Mouse (Mus musculus): ENCODE measurements around the gene Tnrc6a. TPM values are rescaled to one million over a fixed set of nuclear protein-coding genes. Genes with fewer than 3 reads are reported as not detected.

Tnrc6a gene
- total RNA-seq, 4 experiments from 2014 or later, result 43.4 to 113 (median 59.0) TPM

DNA sequence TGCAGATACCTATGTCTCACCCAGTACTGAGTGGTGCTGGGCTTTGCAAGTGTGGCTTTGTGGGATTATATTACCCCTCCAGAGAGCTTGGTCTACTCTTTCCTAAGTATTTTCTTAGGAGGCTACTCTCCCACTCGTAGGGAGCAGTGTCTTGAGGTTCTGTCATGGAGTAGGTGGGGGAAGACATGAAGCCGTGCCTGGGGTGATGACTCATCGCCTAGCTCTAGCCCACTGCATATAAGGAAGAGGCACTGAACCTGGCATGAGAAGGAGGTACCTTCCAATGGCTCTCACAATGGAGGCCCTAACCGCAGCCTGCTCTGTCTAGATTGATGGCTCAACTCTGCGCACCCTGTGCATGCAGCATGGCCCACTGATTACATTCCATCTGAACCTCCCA, 68.0 kb downstream of the Tnrc6a start:
- DNase-seq, result no peak

DNA sequence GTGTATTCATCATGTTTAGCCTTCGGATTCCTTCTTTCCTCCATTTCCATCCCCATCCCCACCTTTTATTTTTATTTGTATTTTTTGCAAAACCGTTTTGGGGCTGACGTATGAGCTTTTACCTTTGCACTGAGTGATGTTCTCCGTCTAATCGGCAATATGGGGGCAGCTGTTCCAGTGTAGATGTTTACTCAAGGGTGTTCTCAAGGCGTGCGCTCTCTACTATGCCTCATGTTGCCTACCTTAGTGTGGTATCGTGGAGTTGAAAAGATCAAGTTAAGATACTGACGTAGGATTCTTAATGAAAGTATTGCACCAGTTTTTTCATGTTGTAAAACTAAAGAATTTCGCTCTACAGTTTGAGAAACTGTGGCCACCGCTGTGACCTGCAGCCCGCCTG, 69.5 kb downstream of the Tnrc6a start:
- DNase-seq, result no peak

DNA sequence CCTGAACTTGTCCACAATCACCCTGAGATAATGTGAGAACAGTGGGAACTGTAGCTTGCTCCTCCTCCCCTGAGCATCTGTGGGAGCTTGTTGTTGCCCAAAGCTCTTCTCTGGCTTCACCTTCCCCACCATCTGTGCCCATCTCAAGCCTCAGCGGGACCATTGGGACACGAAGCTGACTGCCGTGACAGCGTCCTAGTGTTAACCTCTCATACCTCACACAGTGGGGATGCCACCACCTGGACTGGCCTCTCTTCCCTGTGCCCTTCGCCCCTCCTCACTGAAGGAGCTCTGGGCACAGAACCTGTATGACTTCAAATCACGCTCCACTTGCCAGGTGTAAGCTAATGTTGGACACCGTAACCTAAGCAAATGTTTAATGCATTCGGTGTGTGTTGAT, 71.0 kb downstream of the Tnrc6a start:
- no peak for DNase-seq

DNA sequence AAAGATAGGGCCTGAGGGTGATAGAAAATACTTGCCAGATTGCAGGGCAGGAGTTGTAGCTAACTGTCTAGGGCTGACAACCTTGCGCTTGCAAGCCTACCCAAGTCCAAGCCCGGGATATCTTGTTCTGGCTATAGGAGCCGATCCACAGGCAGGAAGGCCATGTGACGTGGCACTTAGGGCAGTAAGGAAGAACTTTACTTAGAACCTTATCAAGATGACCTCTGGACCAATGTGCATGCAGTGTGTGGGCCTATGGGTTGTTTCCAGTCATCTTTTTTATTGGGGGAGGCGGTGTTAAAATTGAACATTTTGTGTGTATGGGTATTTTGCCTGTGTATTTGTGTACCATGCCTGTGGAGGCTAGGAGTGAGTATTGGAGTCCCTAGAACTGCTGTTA, 72.7 kb downstream of the Tnrc6a start:
- no peak for DNase-seq

DNA sequence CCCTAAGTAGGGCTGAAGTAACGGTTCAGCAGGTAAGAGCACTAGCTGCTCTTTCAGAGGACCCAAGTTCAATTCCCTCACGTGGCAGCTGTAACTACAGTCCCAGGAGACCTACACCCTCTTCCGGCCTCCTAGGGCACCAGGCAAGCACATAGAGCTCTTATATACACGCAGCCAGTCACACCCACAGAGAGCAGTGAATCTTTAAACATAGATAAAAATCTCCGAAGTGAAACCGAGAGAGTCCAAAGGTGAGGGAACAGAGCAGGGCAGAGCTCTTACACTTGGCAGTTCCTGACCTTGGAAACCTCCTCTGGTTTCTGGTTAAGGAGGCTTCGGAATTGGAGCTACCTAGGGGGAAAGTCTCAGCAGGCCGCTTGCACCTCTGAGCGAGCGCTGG, 75.0 kb downstream of the Tnrc6a start:
- DNase-seq, result no peak

DNA sequence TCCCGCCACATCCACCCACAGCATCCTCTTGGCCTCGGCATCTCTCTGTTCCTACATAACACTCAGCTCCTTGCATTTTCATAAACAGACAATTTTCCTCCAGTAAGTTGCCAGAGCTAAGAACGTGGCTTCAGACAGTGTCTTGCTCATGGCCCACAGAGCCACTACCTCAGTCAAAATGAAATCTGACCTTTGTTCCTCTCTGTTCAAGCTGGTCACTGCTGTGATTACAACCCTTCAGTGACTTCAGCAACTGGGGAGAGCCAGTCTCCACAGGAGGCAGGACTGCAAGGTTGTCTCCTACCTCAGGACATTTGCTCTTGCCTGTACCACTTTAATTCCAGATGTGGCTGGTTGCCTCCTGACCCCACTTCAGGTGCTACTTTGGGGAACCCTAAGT, 75.5 kb downstream of the Tnrc6a start:
- no peak for DNase-seq

DNA sequence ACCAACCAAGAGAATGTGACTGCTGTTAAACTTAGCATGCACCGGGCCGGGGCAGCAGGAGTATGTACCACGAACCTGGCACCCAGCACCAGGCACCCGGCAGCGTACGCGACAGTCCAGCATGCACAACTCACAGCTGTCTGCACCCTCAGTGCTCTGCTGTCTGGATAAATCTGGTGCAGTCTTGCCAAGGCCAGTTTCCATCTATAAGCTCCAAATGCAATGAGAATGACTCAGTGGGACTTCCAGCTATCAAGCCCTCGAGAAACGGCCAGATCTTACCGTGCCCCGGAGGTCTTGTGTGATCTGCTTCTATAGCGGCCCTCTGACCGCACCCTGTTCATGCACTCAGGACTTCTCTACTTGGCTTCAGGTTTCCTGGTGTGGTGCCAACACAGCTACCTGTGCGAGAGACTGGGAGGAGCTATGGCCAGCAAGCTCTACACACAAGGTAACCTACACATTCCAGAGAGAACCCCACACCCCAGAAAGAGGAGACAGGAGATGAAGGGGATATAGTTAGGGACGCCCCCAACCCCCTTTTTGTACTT, 76.0 kb downstream of the Tnrc6a start:
- no peak for DNase-seq

DNA sequence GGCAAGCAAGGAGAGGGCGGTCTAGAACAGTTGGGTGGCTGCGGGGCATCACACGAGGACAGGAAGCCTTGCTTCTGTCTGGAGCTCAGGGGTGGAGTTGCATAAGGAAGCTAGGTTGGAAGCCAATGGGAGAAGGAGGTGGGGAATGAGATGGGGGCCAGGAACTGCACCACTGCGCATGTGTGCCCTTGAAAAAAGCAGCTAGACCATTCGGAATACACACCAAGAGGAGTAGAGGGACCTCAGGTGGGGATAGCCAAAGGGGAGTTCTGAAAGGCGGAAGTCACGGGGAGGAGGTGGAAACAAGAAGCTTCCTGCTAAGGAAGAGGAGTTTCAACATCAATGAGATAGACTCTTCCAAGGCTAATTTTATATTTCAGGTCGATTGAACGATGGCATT, 77.0 kb downstream of the Tnrc6a start:
- DNase-seq, result no peak

DNA sequence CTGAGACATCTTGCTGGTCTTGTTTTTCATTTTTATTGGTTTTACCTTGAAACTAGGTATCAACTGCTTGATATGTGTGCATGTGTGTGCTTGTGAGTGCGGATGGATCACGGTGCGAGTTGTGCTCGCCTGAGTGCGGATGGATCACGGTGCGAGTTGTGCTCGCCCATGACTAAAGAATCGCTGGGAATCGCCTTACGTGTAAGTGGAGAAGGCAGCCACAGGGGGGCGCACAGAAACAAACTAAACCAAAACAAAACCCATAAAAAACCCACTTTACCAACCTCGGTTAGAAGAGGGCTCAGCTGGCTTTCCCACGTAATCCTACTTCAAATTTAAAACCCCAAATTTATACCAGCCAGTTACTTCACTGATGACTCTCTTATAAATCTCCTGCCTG, 81.6 kb downstream of the Tnrc6a start:
- no peak for DNase-seq

DNA sequence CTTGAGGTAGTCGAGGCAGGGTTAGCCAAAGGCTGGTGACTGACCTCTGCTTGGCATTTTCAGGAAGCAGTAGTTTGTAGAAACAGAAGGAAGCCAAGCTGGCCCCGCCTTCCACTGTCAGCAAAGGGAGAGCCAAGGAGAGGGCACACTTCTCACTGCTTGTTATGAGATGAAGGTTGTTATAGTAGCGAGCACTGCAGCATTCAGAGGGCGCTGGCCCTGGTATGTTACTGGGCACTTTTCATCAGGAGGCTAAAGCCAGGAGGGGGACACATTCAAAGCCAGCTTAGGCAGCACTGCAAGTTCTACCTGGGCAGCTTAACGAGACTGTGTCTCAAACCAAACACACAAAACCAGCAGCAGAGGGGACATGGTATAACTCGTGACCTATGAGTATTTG, 83.9 kb downstream of the Tnrc6a start:
- no peak for DNase-seq

DNA sequence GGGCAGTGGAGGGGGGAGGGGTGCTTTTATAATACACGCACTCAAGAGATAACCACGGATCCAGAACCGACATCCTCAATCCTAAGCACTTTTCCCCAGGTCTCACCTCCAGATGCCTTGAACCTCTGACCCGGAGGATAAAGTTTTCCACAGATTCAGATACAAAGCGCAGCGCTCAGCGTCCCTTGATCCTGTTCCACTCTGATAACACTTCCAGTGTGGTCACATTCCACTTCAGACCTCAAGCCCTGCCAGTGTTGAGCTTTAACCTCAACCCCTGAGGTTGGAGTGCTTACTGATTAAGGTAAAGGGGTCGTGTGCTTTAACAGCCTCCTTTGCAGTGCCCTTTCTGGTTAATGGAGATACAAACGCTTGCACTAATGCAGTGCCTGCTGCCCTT, 86.2 kb downstream of the Tnrc6a start:
- no peak for DNase-seq

DNA sequence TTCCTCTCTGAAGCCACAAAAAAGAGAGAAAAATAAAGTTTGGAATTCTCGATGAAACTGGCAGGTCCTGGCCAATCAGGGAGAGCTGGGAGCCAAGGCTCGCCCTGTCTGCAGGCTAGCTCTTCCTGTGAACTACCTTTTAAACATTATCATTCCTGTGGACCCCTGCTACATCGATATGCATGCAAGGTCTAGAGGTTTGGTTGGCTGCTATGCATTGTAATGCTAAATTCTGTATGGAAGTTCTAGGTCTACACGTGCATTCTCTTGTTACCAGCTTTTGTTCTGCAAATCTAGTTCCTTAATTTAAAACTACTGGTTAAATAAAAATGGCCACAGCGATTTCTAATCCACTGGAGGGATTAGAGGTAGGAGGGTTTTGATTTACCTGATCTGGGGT, 87.8 kb downstream of the Tnrc6a start:
- no peak for DNase-seq

DNA sequence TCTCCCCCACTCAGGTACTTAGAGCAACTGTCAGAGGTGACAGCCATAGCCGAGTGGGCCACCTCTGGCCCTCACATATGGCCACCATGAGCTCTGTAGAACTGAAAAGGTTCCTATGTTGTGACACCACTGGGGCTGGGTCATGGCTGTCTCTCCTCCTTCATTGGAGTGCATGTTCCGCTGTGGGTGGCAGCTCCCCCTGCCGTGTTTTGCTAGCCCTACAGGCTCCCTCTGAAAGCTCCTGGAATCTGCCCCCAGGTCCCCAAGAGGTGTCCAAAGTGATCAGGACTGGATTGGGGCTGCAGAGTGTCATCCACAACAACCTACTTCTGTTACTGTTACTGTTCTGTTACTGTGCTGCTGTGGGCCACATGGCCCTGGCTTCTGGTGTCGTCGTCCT, 88.6 kb downstream of the Tnrc6a start:
- no peak for DNase-seq

DNA sequence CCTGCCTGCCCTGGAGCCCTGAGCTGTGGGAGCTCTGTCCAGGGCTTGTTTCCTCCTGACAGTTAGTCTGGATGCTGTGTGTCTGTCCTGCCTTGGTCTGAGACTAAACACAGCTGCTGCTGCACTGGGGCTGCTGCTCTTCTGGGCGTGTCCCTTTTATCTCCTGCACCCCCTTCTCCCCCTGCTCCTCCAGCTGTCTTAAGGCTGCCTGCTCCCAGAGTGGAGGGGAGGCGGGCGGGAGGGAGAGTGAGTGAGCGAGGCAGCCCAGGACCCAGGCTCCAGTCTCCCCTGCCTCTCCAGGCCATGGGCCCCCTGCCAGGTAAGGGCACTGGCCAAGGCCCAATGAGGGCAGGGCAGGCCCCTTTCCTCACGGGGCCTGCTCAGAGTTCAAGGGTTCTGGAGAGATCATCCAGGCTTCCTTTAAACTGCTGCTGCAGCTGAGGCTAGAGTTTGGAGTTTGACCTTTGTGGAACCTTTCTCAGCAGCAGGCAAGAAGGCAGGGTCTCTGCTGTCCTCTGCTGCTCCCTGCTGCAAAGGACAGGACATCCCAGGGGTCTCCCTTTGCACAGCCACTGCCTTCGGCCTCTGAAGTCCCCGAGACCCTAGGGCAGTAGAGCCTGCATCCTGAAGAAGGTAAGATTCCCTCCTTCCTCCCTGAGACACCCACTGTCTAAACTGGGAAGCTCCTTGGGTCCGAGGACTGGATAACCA, 90.8 kb downstream of the Tnrc6a start, which contains the start of gene Slc5a11:
Gene Slc5a11 (plus strand): TSS at position 416 of the 711 bp plus-strand sequence.
- DNase-seq, result no peak

DNA sequence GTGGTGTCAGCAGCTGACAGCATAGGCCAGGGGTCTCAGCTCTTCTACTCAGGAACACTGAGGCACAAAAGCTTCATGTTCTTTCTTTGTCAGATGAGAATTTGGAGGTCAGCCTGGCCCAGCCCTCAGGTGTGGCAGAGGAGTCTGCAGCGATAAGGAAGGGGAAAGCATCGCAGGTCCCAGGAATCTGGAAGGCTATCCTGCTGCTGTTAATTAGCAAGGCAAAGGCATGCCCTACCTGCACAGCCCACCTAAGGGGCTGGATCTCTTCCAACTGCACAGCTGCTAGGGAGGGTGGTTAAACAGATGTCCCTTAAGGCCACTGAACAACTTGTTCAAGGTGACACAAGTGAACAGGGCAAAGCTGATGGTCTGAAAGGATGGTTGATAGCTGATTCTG, 91.5 kb downstream of the Tnrc6a start:
- DNase-seq, result no peak

DNA sequence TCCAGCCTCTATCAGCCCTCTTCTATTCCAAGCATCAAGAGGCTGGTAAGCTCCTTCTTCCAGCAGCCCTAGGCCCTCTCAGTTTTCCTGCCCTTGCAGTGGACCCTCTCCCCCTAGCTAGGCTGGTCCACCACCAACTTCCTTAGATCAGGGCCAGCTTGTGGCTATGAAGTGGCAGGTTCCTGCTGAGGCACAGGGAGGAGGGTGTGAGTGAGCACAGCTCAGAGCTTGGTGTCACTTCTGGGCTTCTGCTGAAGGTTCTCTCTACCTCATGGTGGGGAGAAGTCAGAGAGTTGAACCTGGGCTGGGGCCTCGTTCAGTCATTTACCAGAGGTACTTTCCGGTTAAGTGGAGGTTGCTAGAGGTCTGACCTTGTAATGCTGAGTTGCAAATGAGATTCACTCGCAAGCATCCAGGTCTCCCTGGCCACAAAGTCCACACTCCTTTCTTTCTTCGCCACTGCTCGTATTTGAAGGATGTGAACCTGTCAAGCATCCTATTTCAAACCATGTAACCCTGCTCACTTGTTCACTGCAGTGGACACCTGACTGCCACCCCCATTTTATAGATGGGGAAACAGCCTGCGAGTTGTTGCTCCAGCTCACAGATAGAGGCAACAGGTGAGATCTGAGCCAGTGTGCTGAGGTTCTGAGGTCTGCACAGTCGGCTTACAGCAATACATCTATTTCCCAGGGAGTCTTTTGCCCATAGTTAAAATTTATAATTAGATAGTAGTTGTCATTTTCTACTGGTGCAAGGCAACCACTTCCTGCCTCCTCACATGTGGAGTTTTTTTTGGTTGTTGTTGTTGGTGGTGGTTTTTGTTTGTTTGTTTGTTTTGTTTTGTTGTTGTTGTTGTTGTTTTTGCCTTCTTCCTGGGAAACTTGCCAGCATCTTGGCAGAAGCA, 94.0 kb downstream of the Tnrc6a start:
- DNase-seq, result no peak

DNA sequence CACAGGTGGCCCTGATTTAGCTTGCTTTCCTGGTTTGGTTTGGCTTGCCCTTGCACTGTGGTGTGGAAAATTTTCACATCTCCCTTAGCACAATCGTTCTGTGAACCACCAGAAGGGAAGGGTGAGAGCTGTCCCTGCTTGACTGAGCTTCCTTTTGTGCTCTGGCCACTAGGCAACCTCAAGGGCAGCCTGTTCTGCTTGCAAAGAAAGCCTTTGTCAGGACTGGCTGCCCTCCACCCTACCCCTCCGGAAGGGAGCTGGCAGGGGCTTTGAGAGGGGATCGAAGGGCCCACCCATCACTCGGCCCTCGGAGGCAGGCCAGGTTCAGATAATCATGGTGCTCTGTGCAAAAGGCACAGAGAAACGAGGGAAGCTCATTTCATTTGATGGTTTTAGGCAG, 94.9 kb downstream of the Tnrc6a start:
- no peak for DNase-seq

DNA sequence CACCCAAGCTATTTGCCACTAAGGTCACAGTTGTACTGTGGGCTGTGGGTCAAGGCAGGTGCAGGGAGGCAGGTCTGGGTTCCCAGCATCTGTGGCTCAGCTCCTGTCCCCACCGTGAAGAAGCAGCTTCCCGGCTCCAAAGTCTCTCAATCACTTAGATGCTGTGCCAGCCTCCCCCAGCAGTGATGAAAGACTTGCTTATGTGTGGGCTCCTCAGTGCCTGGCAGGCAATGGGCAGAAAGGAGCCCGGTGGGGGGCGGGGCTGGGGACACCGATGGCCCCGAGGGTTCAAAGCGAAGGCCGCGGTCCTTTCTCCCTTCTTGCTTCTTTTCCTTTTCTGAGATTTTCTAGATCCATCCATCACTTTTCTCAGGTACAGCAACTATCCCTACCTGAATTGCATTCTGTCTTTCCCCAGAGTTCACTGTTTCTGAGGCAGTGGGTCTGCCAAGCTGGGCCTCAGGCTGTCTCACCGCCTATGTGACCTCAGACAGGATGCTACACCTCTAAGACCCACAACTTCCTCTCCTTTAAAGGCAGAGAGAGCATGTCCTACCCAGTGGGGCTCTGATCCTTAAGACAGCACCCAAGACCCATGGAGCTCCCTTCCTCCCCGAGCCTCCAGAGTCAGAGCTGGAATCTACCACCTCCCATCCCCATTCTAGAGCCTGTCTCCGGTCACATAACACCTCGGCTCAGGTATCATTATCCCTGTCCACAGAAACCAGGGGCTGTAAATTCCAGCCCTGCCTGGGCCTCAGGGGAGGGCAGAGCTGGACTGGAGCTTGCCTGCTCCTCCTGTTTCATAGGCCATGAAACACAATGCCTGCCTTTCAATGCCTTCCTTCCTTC, 96.3 kb downstream of the Tnrc6a start:
- no peak for DNase-seq

DNA sequence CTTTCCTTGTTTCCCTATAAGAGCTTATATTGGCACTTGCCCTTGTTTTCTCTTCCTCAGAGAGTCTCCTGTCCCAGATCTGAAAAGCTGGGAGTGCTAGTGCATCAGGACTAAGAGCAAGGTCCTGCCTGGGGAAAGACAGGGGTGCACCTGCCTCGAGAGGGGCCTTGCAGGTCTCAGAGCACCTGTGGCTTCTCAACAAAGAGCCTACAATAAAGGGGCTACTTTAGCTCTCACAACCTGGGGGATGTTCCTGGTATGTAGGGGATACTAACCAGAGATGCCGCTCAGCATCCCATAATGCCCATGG, 96.9 kb downstream of the Tnrc6a start:
- no peak for DNase-seq

DNA sequence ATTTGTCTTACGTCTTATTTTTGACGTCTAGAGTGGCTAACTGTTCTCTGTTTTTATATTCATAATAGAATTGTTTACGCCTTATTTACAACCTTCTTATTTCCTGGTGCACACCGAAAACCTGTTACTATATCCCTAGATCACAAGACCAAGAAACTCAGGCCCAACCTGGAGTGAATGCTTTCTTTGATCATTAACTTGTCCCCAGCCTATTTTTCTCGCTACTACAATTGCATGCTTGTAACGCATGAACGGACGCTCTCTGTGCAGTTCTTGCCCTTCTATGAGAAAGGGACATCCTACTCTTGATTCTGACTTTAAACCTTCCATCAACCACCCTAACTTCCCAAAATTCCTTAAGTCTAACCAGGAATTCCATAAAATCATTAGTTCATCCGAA, 100.4 kb downstream of the Tnrc6a start:
- DNase-seq, result no peak

DNA sequence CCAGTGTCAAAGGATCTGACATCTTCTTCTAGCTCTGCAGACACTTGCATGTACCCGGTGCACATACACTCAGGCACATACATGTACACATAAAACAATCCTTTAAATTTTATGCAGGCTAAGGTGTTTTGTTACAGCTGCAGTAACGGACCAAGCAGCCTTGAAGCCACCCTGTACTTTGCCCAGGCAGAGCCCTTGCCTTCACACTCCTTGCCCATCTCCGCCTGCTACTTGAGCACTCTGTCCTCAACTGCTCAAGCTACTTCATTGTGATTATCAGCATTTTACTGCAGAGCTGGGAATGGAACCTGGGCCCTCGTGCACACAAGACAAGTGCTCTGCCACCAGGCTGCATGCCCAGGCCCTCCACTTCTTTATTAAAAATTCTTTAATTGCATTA, 101.5 kb downstream of the Tnrc6a start:
- no peak for DNase-seq

DNA sequence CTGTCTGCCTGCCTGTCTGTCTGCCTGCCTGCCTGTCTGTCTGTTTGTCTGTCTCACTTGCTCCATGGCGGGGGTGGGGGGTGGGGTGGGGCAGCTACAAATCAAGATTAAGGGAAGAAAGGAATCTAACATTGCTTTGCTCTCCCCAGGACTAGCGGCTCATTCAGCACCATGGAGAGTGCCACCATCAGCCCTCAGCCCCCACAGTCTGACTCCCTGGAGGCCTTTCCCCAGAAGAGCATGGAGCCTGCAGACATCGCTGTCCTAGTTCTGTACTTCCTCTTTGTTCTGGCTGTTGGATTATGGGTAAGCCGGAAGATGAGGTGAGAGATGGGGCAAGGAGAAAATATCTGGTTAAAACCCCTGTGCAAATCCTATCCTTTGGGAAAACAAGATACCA, 111.8 kb downstream of the Tnrc6a start:
- DNase-seq, result no peak

DNA sequence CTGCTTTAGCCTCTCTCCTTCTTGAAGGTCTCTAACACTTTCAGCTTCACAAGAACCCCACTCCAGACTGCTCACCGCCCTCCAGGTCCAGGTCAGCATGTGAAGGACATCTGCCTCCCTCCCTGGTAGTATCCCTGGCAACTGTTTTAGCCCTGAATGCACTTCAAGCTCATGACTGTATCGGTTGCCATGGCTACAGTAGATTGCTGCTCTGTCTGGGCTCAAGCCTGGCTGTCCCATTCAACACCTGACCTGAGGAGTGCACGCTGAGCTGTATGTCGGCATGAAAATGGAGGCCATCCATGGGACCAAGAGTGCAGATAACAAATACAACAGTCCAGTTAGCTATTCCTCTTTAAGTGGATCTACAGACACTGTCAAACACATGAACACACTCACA, 114.9 kb downstream of the Tnrc6a start:
- DNase-seq, result no peak

All from adrenal gland, adult 8-10 months (tissue).